Mouse (Mus musculus): ENCODE results near the gene Hhatl. TPM values are rescaled to one million over a fixed set of nuclear protein-coding genes. Genes with fewer than 3 reads are reported as not detected.
A peak's percentile ranks its signal among the peaks of the same experiment; 100 is the strongest.

Hhatl gene
- total RNA-seq, 1 experiment from 2014 or later = not detected

DNA sequence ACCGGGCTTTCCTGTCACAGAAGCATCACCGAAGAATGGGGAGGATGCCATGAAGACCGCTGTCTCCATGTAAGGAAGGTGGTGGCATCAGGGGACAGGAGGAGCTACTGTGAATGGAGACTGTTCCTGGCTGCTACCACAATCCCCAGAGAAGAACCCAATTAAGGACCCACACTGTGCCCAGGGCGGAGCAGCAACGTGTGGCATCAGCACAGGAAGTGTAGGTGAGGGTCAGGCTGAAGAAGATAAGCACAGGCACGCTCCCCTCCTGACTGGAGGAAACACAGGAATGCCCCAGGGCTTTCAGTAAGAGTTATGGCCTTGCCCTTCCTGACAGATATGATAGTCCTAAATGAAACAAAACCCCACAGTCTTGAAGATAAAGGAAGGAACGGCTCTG is 10.4 kb upstream of the Hhatl start:
- no peak for DNase-seq

DNA sequence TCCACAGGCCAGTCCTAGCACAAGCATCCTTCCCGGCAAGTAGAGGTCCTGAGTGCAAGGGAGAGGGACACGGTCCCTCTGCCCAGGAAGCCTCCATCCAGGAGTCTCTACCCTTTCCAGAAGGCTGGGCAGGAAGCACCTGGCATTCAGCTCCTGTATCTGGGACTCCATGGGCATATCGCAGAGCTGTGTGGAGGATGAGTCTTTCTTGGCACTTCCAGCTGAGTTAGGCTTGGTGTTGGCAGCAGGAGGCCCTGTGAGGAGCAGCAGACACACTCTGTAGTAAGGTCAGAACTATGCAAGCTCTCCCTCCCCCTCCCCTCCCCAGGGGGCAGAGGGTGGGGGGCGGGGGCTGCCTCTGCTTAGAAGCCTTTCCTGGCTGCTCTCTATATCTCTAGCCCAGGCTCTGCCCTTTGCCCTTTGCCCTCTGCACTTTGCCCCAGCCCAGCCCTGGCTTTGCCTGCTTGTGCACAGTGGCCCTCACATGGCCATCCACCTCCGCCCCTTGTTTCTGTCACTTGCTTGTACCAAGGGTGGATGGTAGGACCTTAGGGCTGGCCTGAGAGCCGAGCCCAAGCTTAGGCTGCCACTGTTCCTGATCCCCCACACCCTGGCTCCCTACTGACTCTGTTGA is 6.7 kb upstream of the Hhatl start:
- no peak for DNase-seq

DNA sequence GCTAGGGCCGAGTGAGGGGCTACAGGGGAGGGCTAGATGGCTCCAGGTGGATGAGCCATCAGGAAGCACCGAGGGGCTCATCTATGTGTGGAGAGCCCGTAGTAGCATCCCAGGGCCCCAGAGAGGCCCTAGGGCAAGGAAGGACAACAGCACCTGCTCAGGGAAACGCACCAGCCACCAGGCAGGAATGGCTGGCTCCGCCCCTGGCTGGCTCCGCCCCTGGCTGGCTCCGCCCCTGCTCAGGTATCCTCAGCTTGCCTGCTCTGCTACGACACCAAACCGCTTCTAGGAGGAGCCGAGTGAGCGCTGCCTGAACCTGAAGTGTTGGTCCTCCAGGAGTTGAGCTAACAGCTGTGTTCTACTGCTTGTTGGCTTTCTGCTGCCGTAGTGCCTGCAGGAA is 5.4 kb upstream of the Hhatl start:
- no peak for DNase-seq

DNA sequence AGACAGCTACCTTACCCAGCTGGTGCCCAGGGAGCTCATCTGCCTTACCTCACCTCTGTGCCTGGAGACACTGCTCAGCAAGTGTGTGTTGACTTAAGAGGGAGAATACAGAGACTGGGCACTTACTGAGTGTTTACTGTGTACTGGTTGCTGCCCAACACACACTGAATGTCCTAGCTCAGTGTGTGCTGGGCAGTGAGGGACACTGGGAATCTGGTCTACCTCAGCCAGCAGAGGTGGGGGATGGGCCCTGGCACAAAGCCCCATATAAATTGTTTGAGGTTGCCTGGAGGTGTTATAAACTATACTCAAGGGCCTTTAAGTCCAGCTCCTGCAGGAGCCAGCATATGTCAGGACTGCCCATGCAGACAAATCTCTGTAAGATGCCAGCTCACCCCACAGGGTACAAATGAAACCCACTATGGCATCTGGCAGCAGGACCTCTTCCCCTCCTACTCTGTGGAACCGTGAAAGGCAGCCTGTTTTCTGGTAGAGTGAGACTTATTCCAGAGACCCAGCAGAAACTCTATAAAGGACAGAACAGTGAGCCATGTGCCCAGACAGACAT is 2.7 kb upstream of the Hhatl start:
- DNase-seq = peak; percentile 22

DNA sequence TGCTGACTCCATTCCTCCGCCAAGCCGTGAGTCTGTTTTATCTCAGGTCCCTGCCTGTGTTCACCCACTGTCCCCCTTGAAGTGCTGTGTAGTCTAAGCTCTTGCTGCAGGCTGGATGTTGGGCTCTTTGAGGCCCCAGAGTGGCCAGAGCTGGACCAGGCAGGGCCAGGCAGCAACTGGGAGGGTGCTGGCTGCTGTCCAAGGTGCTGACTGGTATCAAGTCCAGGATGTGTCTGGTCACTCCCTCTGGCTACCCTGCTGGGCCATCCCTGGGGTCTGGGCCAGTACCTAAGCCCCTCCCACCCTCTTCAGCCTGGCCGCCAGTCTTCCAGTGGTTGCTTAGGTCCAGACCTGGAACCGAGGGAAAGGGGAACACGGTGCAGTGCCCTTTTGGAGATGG is 1.1 kb downstream of the Hhatl start:
- DNase-seq = peak; percentile 87

DNA sequence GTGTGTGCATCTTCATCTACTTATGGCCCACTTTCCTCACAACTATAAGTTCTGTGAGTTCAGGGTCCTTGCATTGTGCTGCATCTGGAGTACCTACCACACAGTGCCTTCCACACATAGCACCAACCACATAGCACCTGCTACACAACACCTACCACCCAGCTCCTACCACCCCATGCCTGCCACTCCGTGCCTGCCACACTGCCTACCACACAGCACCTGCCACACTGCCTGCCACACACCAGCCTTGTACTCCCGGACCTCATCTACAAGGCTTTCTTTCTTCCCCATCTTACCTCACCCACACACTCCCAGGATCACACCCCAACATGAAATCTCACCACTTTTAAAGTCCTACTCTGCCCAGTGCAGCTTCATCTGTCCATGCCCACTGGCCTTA is 5.9 kb downstream of the Hhatl start:
- DNase-seq = no peak

DNA sequence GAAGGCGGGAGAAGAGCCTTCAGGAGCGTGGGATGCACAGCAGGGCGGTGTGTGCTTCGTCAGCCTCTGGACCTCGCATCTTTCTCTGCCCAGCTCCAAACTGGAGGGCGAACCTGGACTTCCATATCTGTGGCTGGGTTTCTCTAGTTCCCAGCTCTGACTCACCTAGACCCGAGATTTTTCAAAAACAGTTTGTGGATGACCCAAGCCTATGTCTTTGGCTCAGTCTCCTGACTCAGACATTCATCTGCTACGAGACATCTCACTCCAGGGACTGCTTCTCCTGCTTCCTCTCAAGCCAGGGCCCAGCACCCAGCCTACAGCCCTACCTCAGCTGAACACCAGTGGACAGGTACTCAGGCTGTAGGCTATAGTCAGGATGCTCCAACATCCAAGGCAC is 7.0 kb downstream of the Hhatl start:
- no peak for DNase-seq

DNA sequence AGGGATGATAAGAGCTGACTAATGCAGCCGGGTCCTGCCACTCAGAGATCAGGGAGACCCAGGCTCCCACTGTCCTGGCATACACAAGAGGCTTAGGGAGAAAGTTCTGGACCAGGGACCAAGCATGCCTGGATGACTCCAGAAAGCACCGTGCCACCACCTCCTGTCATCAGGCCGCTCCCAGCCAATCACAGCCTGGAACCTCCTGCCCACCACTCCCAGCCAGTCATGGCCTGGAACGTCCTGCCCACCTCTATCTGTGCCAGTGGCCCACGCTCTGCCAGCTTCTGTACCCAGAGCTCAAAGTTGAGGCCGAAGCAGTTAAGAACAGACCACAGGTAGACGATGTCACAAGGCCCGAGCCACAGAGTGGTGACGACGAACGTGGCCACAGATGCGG is 7.5 kb downstream of the Hhatl start:
- no peak for DNase-seq

DNA sequence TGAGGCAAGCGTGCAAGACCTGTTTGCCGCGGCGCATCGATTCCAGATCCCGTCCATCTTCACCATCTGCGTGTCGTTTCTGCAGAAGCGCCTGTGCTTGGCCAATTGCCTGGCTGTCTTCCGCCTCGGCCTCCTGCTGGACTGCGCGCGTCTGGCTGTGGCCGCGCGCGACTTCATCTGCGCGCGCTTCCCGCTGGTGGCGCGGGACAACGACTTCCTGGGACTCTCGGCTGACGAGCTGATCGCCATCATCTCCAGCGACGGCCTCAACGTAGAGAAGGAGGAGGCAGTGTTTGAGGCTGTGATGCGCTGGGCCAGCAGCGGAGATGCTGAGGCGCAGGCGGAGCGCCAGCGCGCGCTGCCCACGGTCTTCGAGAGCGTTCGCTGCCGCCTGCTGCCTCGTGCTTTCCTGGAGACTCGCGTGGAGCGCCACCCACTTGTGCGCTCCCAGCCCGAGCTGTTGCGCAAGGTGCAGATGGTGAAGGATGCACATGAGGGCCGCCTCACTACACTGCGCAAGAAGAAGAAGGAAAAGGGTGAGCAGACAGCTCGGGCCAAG is 14.2 kb downstream of the Hhatl start:
- DNase-seq = peak; percentile 60

DNA sequence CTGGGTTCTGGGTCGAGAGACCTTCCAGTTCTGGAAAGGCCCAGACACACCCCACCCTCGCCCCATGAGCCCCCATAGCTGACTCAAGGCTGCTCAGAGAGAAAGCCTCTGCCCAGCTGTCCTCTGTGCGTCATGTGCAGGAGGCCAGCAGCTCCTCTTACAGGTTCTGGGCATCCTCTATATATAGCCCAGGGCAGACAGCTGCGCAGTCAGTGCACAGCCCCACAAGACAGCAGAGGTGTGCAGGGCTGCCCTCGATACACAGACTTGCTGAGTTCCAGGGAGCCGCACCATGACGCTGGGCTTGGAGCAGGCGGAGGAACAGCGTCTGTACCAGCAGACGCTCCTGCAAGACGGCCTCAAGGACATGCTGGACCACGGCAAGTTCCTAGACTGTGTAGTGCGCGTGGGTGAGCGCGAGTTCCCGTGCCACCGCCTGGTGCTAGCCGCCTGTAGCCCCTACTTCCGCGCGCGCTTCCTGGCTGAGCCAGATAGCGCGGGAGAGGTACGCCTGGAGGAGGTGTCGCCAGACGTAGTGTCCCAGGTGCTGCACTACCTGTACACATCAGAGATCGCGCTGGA is 14.7 kb downstream of the Hhatl start, which contains the start of gene Klhl40:
TSS of gene Klhl40 (plus strand) at position 124 of the 582 bp plus-strand sequence.
- peak; percentile 25 for DNase-seq

DNA sequence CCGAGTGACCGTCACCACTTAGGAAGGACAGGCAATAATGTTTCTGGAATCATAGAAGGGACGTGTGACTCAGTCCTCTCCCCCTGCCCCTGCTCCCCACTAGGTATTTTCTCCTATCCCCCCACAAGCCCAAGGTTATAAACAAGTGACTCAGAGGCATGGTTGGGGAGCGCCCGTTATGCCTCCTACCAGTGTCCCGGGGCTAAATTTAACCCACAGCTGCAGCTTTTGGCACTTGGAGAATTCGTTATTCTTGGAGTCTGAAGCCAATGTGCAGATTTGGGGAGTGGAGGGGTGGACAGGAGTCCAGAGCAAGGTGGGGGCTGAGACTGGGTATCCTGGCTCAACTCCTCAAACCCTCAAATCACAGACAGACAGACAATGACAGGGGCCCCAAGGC is 15.8 kb downstream of the Hhatl start:
- peak; percentile 64 for DNase-seq

DNA sequence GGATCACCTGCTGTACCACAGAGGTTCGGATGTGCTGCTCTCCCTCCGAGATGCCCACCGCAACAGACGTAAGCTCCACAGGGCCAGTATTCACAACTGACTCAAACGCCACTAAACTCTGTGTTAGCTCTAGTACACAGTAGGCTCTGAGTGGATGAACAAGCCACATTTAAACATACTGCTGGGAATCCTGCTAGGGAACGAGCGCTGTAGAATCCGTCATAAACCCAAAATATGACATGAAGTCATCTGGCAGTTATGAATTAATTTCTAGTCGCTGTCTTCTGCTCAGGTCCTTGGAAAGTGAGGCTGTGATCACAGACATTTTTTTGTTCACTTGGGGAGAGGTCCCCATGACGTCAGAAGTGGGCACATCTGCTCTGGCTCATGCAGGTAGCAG is 16.4 kb downstream of the Hhatl start:
- DNase-seq = no peak

DNA sequence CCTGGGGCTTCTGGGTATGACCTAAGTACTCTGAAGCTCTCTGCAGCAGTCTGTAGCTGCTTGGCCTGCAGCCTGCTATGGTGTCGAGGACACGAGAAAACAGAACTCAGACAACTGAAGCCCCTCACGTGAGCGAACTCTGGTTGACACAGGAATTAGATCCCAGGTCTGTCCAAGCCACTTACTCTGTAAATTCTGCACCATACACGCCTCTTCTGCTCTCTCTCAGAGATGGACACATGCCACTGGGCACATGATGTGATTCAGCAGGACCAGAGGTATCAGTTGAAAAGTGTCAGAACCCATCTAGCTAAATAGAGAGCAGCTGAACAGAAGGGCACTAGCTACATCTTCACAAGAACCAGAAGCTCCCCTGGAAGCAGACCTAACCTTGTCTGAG is 19.9 kb downstream of the Hhatl start:
- no peak for DNase-seq

DNA sequence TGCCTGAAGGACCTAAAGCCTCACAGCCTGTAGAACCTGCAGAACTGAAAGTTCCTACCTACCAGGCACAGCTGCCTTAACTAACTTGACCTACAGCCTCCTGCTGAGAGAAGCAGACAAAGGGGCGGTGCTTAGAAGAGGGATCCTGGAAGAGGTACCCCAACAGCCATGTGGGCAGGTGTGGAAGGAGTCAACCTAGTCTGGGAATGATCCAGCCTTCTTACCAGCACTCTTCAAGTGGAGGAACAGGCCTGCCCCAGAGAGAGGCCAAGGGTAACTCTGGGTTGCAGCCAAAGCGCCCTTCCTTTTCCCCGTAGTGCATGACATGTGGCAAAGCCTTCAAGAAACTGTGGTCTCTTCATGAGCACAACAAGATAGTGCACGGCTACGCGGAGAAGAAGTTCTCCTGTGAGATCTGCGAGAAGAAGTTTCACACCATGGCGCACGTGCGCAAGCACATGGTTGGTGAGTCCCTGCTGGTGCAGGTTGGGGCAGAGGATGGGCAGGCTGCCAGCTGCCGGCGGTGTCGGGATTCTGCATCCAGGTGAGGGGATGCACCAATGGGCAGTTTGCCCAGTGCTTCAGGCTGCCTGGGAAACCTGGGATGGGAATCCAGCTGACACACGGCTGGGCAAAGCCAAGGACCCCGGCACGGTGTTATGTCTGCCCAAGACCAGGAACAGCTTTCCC is 27.0 kb downstream of the Hhatl start:
- no peak for DNase-seq

DNA sequence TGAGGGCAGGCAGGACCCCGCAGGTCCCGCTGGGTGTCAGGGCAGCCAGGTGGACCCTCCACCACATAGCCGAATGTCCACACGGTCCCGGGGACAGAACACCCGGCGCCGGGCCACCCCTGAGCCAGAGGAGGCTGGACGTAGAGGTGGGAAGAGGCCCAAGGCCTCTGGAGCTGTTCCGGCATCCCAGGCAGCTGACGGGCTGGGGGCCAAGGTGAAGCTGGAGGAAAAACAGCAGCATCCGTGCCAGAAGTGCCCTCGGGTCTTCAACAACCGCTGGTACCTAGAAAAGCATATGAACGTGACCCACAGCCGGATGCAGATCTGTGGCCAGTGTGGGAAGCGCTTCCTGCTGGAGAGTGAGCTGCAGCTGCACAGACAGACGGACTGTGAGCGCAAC is 28.6 kb downstream of the Hhatl start:
- DNase-seq = peak; percentile 54

DNA sequence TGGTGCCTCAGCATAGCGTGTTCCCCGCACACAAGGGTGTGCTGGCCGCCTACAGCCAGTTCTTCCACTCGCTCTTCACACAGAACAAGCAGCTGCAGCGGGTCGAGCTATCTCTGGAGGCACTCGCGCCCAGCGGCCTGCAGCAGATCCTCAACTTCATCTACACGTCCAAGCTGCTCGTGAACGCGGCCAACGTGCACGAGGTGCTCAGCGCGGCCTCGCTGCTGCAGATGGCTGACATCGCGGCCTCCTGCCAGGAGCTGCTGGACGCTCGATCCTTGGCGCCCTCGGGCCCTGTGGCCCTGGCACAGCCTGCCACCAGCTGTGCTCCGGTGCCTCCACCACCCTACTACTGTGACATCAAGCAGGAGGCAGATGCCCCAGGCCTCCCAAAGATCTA is 29.5 kb downstream of the Hhatl start:
- no peak for DNase-seq

DNA sequence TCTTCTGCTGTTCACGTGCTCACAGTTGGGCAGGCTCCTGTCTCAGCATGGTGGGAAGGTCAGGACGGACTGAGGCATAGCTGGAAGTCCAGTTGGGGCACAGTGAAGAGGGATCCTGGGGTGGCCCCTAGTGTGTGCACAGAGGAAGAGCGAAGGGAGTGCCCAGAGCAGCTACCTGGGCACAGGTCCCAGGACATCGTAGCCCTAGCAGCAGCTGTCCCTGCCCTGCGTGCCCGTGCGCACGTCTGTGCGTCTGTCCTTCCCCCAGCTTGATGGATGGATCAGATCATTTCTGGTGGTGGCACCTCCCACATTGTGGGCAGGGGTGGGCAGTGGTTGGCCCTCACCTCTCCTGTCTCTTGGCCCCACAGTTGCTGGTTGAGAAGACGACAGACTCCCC is 30.1 kb downstream of the Hhatl start:
- DNase-seq = no peak

DNA sequence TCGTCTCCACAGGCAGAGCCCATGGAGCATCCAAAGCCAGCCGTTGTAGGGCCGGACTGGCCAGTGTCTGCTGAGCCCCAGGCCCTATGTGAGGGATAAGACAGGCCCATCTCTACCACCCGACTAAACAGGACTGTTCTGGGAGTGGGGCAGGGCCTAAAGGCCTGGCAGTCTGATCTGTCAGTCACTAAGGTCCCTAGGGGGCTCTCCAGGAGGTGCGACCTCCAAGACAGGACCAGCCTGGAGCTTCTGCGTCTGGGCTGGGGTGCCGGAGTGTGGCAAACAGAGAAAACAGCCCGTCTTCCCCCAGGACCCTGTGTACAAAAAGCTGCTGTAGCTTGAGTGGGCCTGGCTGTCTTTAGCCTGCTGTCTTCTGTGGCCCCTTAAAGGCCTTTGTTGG is 30.5 kb downstream of the Hhatl start:
- DNase-seq = no peak

DNA sequence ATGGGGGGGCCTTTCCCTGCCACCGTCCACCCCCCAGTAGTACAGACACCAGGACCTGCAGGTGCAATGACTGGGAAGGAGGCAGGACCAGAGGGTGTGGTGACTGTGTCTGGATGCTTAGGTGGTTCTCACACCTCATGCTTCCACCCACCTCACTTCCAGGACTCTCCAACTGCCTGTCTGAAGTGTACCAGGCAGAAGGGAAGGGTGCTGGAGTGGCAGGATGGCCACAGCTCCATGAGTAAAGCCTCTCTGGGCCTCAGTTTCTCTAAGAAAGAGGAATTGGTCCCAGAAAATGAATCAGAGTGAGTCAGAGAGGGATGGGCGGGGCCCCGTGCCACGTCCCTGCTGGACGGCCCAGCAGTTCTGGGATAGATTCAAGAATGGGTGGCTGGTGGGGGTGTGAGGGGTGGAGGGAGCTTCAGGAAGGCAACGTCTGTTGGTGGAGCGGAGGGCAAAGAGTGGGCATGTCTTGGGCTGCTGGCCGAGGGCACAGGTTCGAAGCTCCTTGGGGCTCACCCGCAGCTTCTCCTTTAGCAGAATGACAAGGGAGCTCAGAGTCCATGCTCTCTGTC is 31.1 kb downstream of the Hhatl start:
- DNase-seq = peak; percentile 58

DNA sequence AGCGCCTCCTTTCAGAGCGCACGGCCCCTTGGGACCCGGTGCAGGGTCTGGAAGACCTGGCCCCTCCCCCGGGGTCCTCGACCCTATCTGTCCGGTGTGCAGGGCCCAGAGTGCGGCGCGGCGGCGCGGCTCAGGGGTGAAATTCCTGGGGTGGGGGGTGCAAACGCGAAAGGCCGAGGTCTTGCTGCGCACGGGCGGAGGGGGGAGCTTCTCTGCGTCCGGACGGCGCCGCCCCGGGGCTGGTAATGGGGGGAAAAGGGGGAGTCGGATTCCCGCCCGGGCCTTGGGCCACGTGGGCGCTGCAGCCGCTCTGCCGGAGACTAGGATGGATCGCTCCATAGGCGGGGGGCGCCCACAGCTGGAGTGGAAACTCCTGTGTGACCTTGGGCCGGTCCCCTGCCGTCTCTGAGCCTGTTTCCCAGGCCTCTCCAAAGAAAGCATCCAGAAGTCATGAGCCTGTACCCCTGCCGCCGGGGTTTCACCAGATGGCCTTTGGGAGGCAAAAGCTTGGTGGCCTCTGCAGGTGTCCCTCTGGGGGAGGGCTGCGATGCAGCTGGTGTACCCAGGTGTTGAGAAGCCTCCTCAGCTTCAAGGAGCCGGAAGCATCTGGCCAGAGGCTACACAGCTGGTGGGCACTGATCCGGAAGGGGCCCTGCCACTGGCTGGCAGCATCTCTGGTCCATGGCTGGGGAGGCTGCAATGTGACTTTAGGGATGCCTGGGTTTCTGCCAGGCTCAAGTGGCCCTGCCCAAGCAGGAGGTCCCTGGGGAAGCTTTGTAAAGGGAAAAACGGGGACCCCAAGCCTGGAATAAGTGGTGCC is 31.8 kb downstream of the Hhatl start:
- DNase-seq = peak; percentile 91

DNA sequence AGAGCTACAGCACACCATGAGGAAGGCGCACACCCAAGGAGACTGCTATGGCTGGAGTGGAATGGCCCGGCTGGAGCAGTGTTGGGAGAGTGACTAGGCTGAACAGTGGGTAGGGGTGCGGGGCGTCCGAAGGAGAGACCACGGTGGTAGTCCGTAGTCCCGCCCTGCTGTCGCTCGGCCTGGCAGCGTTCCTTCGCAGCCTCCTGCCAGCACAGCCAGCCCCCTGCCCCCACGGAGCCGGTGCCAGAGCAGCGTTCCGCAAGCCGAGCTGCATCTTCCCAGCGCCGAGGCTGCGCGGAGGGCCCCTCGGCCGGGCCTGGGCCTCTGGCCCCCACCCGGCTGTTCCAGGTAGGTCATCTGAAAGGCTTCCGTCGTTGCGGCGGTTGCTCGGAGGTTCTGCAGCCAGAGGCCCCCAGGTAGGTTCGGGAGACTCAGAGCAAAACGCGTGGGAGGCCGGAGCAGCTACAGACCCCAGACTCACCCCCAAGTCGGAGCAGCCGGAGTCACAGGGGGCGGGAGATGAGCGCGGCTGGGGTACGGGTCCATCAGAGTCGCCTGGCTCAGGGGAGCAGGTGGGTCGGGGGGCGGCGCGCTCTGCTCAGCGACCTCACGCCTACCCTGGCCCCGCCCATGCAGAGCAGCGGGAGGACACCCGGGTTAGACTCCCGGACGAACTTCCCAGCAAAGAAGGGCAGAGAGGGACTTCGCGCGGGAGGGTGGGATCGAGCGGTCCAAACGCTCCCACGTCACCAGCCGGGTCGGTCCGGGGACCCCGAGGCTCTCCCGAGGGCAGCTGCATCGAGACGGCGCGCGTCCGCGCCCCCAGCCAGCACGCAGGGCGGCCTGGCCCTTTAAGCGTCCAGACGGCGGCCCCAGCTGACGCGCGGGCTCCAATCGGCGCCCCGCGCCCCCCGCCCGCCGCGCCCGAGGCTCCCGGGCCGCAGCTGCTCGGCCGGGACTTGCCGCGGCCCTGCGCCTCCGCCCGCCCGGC is 32.9 kb downstream of the Hhatl start, which contains the start of gene Zfp651:
TSS of gene Zfp651 (plus strand) at position 240 of the 991 bp plus-strand sequence.
- peak; percentile 80 for DNase-seq
